Mouse (Mus musculus) heart, embryonic 15.5 days (tissue): ENCODE results near the gene Mmd. TPM values are rescaled to one million over a fixed set of nuclear protein-coding genes. Genes with fewer than 3 reads are reported as not detected.

Source experiments
- ATAC-seq: fragments of 200-750 bp; cut with Nextera tagmentation; replicated peaks from 2 replicates; pipeline ENCODE4 v1.8.0; 2017; ENCODE audit warnings: low read depth, moderate TSS enrichment; ENCODE audit not compliant: insufficient number of reproducible peaks, insufficient read depth, low FRiP score
- H3K27ac ChIP-seq: fragments of 300-500 bp; sonication (generic); 2 replicates; pipeline ENCODE4 v1.5.1; 2015; ENCODE audit warnings: mild to moderate bottlenecking, inconsistent platforms
- H3K27me3 ChIP-seq: fragments of 300-500 bp; sonication (generic); 2 replicates; pipeline ENCODE4 v1.6.1; 2015; ENCODE audit warnings: inconsistent platforms
- H3K36me3 ChIP-seq: fragments of 300-500 bp; sonication (generic); 2 replicates; pipeline ENCODE4 v1.6.1; 2015; ENCODE audit warnings: mild to moderate bottlenecking, inconsistent platforms
- H3K4me1 ChIP-seq: fragments of 300-500 bp; sonication (generic); replicated peaks from 2 replicates; pipeline ENCODE4 v1.6.1; 2015; ENCODE audit warnings: inconsistent platforms
- H3K4me2 ChIP-seq: fragments of 300-500 bp; sonication (generic); 2 replicates; pipeline ENCODE4 v1.6.1; 2015; ENCODE audit warnings: inconsistent platforms, mild to moderate bottlenecking, moderate library complexity
- H3K4me3 ChIP-seq: fragments of 300-500 bp; sonication (generic); 2 replicates; pipeline ENCODE4 v1.5.1; 2015; ENCODE audit warnings: mild to moderate bottlenecking, inconsistent platforms
- H3K9ac ChIP-seq: fragments of 300-500 bp; sonication (generic); 2 replicates; pipeline ENCODE4 v1.6.1; 2015; ENCODE audit warnings: mild to moderate bottlenecking, inconsistent platforms
- H3K9me3 ChIP-seq: fragments of 300-500 bp; sonication (generic); replicated peaks from 2 replicates; pipeline ENCODE4 v1.6.1; 2016; ENCODE audit warnings: inconsistent platforms
- WGBS: fragments of 180-500 bp; shearing (Covaris S2); methylation state at CpG from one replicate; pipeline ENCODE4 v1.1.7; 2015; ENCODE audit warnings: mixed read lengths; 5-methylcytosine and 5-hydroxymethylcytosine counted together
- polyA plus RNA-seq: library from polyadenylated mRNA; unstranded; fragments of >200 nt; fragmentation: Nextera tagmentation; extraction: Ambion mirVana; gene quantifications from 2 replicates; pipeline ENCODE4 v1.2.1, GENCODE M21; 2015

Mmd gene
- polyA plus RNA-seq, 1 experiment from 2014 or later: 82.9 TPM

GRCm38 (mm10) chr11:90326146-90326545 is 76.9 kb downstream of the Mmd start:
- no peak overlapping the region for H3K27ac ChIP-seq
- no peak for ATAC-seq
- no peak overlapping the region for H3K4me3 ChIP-seq
- H3K4me2 ChIP-seq: no peak overlapping the region
- no peak overlapping the region for H3K9ac ChIP-seq
- H3K36me3 ChIP-seq: no peaks in the 10 kb centered on the region
- no peaks in the 10 kb centered on the region for H3K27me3 ChIP-seq
- no peaks in the 10 kb centered on the region for H3K4me1 ChIP-seq
- H3K9me3 ChIP-seq: no peaks in the 10 kb centered on the region
- WGBS: 90% methylated on average over 5 of the region's 5 CpGs

DNA sequence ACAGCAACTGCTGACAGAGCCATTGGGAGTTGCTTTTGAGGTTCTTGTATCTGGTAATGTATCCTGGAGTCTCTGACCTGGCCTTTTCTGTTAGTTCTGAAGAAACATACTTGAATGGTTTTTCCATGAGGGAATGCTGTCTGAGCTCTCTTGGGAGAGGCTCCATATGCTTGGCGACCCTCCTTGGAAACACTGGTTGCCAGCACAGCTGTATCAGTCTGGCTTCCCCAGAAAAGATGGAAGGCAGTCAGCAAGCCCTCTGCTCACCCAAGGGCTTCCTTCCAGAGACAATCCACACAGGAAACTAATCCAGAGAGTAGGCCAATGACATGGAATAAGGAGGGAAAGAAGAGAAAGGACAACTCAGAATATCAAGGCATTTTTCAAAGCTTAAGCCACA is 77.6 kb downstream of the Mmd start:
- ATAC-seq: no peak
- Histone ChIP-seq H3K27ac (no peak overlapping the region), H3K4me3 (no peak overlapping the region), H3K27me3 (no peaks in the 10 kb centered on the region), H3K4me2 (no peak overlapping the region), H3K36me3 (no peaks in the 10 kb centered on the region), H3K4me1 (no peaks in the 10 kb centered on the region), H3K9ac (no peak overlapping the region), H3K9me3 (no peaks in the 10 kb centered on the region)
- WGBS: 53% methylated on average over 1 of the region's 1 CpGs

Other genes starting within 250 kb of the Mmd start
- 7.0 and 8.3 TPM in 2 replicates for gene Pctp, start 246.6 kb upstream of the Mmd start, polyA plus RNA-seq
- 13.7 and 14.1 TPM in 2 replicates for gene Tmem100, start 219.1 kb upstream of the Mmd start, polyA plus RNA-seq
- 43.7 and 54.6 TPM in 2 replicates for gene Gm45716, start 61.8 kb upstream of the Mmd start, polyA plus RNA-seq
- gene Hlf, start 141.4 kb downstream of the Mmd start, polyA plus RNA-seq: 4.7 and 4.9 TPM in 2 replicates